Mouse (Mus musculus) heart, embryonic 14.5 days (tissue): ENCODE data around the gene Slc25a15. TPM values are rescaled to one million over a fixed set of nuclear protein-coding genes. Genes with fewer than 3 reads are reported as not detected.
A peak's percentile ranks its signal among the peaks of the same experiment; 100 is the strongest.

ENCODE experiments used
- ATAC-seq: fragments of 200-750 bp; cut with Nextera tagmentation; 2 replicates; pipeline ENCODE4 v1.8.0; 2017; ENCODE audit warnings: low read depth, moderate TSS enrichment; ENCODE audit not compliant: insufficient number of reproducible peaks, insufficient read depth, low FRiP score
- H3K27ac ChIP-seq, 2 experiments: fragments of 200-500 bp in 1 of 2; fragments of 300-500 bp in 1 of 2; sonication (generic) in 1 of 2; replicated peaks in 1 of 2; 2 replicates each; pipeline ENCODE4 v1.5.1; 2012 to 2014; ENCODE audit warnings: low read depth in 2 of 2, low read length in 2 of 2, control low read depth in 1 of 2, mild to moderate bottlenecking in 1 of 2, mixed read lengths in 1 of 2; ENCODE audit not compliant: control insufficient read depth in 1 of 2, insufficient read depth in 1 of 2
- H3K27me3 ChIP-seq: fragments of 300-500 bp; sonication (generic); 2 replicates; pipeline ENCODE4 v1.6.1; 2014; ENCODE audit warnings: mild to moderate bottlenecking, low read length, control low read depth; ENCODE audit not compliant: control insufficient read depth, insufficient read depth
- H3K36me3 ChIP-seq: fragments of 300-500 bp; sonication (generic); 2 replicates; pipeline ENCODE4 v1.6.1; 2014; ENCODE audit warnings: mild to moderate bottlenecking, control low read depth, low read length, mixed read lengths; ENCODE audit not compliant: control insufficient read depth, insufficient read depth
- H3K4me1 ChIP-seq, 2 experiments: fragments of 200-500 bp in 1 of 2; fragments of 300-500 bp in 1 of 2; sonication (generic) in 1 of 2; 2 replicates each; pipeline ENCODE4 v1.6.1; 2012 to 2014; ENCODE audit warnings: low read length in 2 of 2, control low read depth in 1 of 2, mixed read lengths in 1 of 2; ENCODE audit not compliant: control insufficient read depth in 2 of 2, insufficient read depth in 2 of 2
- H3K4me2 ChIP-seq: fragments of 300-500 bp; sonication (generic); 2 replicates; pipeline ENCODE4 v1.6.1; 2014; ENCODE audit warnings: mild to moderate bottlenecking, low read length
- H3K4me3 ChIP-seq, 2 experiments: fragments of 200-500 bp in 1 of 2; fragments of 300-500 bp in 1 of 2; sonication (generic) in 1 of 2; 2 replicates each; pipeline ENCODE4 v1.5.1; 2012 to 2014; ENCODE audit warnings: low read length in 2 of 2, mild to moderate bottlenecking in 2 of 2, control low read depth in 1 of 2, low read depth in 1 of 2, moderate library complexity in 1 of 2; ENCODE audit not compliant: control insufficient read depth in 1 of 2, insufficient read depth in 1 of 2
- H3K9ac ChIP-seq: fragments of 300-500 bp; sonication (generic); 2 replicates; pipeline ENCODE4 v1.6.1; 2014; ENCODE audit warnings: mild to moderate bottlenecking, low read length
- H3K9me3 ChIP-seq: fragments of 300-500 bp; sonication (generic); 2 replicates; pipeline ENCODE4 v1.6.1; 2016; ENCODE audit warnings: low read length, control low read depth; ENCODE audit not compliant: control insufficient read depth
- whole genome bisulfite sequencing: fragments of 180-500 bp; shearing (Covaris S2); extraction: QIAGEN DNeasy Blood & Tissue Kit; methylation state at CpG from one replicate; pipeline ENCODE4 v1.1.7; 2014; 5-methylcytosine and 5-hydroxymethylcytosine counted together
- polyA plus RNA-seq: library from polyadenylated mRNA; unstranded; fragments of >200 nt; fragmentation: Nextera tagmentation; extraction: Ambion mirVana; gene quantifications from 2 replicates; pipeline ENCODE4 v1.2.1, GENCODE M21; 2014

Gene Slc25a15
- polyA plus RNA-seq, 1 experiment from 2014 or later = 10.3 TPM

DNA sequence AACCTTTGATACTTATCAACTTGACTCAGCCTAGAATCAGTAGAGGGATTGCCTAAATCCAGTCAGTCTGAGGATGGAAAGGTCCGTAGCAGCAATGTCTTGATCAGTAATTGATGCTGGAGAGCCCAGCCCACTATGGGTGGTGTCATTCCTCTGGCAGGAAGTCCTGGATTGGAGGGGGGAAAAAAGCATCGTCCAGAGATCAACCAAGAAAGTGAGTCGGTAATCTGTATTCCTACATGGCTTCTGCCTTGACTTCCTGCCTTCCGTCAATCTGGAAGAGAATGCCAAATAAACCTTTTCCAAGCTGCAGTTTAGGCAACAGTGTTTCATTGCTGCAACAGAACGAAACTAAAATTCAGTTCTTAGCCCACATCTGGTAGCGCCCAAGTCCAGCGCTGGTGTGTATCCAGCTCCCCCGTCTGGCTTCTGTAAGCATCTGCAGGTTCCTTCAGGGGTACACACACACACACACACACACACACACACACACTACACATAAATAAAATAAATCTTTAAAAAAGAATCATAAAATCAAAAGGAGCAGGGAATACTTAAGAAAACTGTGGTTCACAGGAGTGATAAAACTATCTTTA lies 986 bp upstream of the Slc25a15 start:
- Histone ChIP-seq H3K9ac (peak overlapping the region; percentile 87), H3K4me2 (peak overlapping the region; percentile 91), H3K9me3 (no peaks in the 10 kb centered on the region), H3K4me3 (peak overlapping the region; percentile 62 to 85; a peak in 3 of 4 replicates), H3K27me3 (no peaks in the 10 kb centered on the region), H3K27ac (peak overlapping the region in 1 of 2 experiments; percentile 85; a peak in 1 of 4 replicates), H3K4me1 (0 out of 4 replicates have a peak, but pooled peaks cover 2 to 10% of the 10 kb centered on the region in 2 experiments), H3K36me3 (no peaks in the 10 kb centered on the region)
- 82% methylated on average over 8 of the region's 8 CpGs for WGBS
- no peak for ATAC-seq

DNA sequence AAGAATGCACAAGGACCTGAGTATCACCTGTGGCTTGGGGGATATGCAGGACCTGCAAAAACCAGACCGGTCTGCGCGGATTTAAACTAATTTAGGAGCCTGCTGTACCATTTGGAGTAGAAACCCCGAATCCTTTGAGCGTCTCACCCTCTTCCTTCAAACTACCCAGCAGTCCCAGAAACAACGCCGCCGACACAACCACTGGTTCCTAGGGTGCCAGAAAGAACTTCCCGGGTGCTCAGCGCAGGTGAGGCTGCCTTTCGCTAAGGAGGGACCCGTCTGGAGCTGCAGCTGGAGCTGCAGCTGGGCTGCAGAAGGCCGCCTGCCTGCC lies 621 bp downstream of the Slc25a15 start:
- ATAC-seq = no peak

DNA sequence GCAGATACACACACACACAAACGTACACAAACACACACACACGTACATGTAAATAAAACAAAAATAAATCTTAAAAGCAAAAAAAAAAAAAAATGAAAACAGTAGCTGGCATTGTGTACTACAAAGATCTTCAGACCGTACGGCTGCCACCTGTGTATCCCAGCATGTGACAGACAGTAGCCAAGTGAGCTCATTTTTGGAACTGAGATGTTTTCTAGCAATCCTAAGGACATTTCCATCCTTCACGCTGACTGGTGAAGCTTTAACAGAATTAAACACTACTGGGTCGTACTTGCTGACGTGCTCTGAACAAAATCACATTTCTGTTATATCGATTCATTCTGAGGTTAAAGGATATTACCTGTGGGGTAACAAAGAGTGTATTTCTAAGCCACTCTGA lies 3.1 kb downstream of the Slc25a15 start:
- no peak overlapping the region for H3K4me2 ChIP-seq
- H3K36me3 ChIP-seq = peaks cover 15% of the 10 kb centered on the region
- no peaks in the 10 kb centered on the region for H3K9me3 ChIP-seq
- H3K4me3 ChIP-seq = no peak overlapping the region
- H3K9ac ChIP-seq = no peak overlapping the region
- no peaks in the 10 kb centered on the region for H3K27me3 ChIP-seq
- no peak for ATAC-seq
- WGBS = 94% methylated on average over 8 of the region's 8 CpGs
- 0 out of 4 replicates have a peak, but pooled peaks cover 2 to 10% of the 10 kb centered on the region in 2 experiments for H3K4me1 ChIP-seq
- no peak overlapping the region for H3K27ac ChIP-seq

More for the DNA sequence above, 621 bp downstream of the Slc25a15 start:
- Histone ChIP-seq H3K27me3 (no peaks in the 10 kb centered on the region), H3K4me1 (0 out of 4 replicates have a peak, but pooled peaks cover 2 to 10% of the 10 kb centered on the region in 2 experiments), H3K4me3 (peak overlapping the region; percentile 62 to 85), H3K9ac (peak overlapping the region; percentile 87), H3K9me3 (no peaks in the 10 kb centered on the region), H3K4me2 (peak overlapping the region; percentile 91), H3K27ac (peak overlapping the region in 1 of 2 experiments; percentile 85; a peak in 2 of 4 replicates), H3K36me3 (peaks cover 5% of the 10 kb centered on the region; the same call in 1 of the 2 replicates)
- under 1% methylated on average over 13 of the region's 13 CpGs for WGBS

DNA sequence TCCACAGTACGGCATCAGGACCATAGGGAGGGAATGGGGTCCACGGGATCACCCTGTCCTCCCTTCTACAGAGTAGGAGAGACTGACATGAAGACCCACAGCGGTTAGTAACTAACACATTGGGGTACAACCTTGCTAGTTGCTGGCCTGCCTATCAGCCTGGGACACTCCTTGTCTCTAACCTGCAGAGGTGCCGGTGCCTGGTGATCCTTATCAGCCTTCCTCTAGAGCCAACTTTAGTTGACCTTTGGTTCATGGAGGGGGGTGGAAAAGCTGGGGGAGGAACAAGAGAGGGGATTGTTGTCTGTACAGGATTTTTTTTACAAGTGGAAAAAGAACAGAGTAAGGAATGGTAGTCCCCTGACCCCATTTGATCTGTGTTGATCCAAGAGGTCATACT lies 3.9 kb downstream of the Slc25a15 start:
- 0 out of 4 replicates have a peak, but pooled peaks cover 2 to 10% of the 10 kb centered on the region in 2 experiments for H3K4me1 ChIP-seq
- 61% methylated on average over 4 of the region's 4 CpGs for WGBS
- H3K4me2 ChIP-seq = no peak overlapping the region
- peaks cover 20% of the 10 kb centered on the region for H3K36me3 ChIP-seq
- no peak overlapping the region for H3K4me3 ChIP-seq
- no peak overlapping the region for H3K27ac ChIP-seq
- no peak for ATAC-seq
- no peaks in the 10 kb centered on the region for H3K27me3 ChIP-seq
- H3K9me3 ChIP-seq = no peaks in the 10 kb centered on the region
- no peak overlapping the region for H3K9ac ChIP-seq

DNA sequence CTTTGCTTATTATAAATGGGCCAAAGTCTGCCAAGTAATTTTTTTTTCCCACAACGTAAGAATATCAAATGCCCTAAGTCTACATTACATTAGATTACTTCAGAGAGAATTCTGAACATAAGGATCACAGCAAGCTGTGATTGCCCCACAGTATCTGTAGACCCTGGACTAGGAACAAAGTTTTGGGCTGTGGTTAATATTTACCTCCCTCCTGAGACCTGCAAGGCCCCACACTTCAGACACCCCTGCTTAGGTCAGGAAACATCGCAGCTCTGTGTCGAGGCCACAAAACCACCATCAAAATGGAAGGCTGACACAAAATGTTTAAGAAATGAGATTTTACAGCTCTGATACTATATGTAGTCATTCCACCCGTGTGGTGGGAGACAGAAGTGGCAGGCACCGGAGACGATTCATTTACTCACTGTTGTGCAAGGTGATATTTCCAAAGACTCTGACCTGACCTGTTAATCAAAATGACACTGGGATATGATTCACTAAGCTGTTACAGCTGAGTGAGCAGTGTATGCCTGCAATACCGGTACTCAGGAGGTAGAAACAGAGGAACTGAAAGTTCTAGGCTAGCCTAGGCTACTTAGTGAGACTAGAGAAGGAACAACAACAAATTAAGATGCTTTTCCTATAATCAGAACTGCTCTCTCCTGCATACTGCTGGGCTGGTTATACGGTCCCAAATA lies 7.5 kb downstream of the Slc25a15 start:
- H3K4me2 ChIP-seq = no peak overlapping the region
- WGBS = 90% methylated on average over 8 of the region's 8 CpGs

DNA sequence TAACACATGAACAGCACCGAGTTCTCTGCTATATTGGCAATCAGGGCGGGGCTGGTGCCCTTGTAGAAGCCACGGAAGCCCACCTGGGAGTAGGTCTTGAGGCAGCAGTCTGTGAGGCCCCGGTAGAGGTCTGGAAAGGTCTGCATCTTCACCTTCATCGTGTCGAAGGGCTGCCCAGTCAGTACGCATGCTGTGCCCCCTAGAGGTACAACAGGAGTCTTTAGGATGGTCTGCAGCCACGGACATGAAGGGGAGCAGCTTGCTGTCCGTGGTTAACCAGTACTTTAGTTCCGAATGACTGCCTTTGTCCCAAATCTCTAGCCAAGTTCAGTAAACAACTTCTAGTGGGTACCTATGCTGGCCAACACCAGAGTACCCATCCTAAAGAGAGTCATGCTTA lies 8.5 kb downstream of the Slc25a15 start:
- Histone ChIP-seq H3K4me1 (no peaks in the 10 kb centered on the region), H3K4me3 (no peak overlapping the region), H3K9ac (no peak overlapping the region), H3K4me2 (no peak overlapping the region), H3K36me3 (peaks cover 48% of the 10 kb centered on the region), H3K27me3 (no peaks in the 10 kb centered on the region), H3K27ac (no peak overlapping the region), H3K9me3 (no peaks in the 10 kb centered on the region)
- no peak for ATAC-seq
- 79% methylated on average over 10 of the region's 10 CpGs for WGBS

More for the DNA sequence above, 7.5 kb downstream of the Slc25a15 start:
- Histone ChIP-seq H3K4me1 (no peaks in the 10 kb centered on the region), H3K27me3 (no peaks in the 10 kb centered on the region), H3K36me3 (peaks cover 44% of the 10 kb centered on the region), H3K9ac (no peak overlapping the region), H3K9me3 (no peaks in the 10 kb centered on the region), H3K27ac (no peak overlapping the region), H3K4me3 (no peak overlapping the region)
- ATAC-seq = no peak

DNA sequence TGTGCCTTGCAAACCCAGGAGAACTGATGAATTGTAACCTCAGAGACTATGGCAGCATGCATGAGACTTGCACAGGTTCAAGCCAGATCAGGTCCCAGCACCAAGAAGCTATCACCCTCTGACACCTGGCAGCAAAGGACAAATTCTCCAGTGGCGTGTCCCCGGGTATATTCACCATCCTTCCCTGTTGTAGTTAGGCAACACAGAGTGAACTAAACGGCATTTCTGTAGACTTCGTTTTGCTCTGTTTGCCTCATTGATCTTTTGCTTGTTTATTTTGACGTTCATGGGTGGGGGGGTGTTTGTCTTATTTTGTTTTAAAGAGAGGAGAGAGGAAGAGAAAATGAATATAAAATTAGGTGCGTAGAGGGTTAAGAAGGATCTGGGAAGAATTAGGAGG lies 13.2 kb downstream of the Slc25a15 start:
- peaks cover 72% of the 10 kb centered on the region for H3K36me3 ChIP-seq
- no peak overlapping the region for H3K4me3 ChIP-seq
- no peak for ATAC-seq
- H3K9me3 ChIP-seq = peaks cover 2% of the 10 kb centered on the region; the same call in 1 of the 2 replicates
- no peaks in the 10 kb centered on the region for H3K4me1 ChIP-seq
- no peak overlapping the region for H3K27ac ChIP-seq
- H3K27me3 ChIP-seq = no peaks in the 10 kb centered on the region
- H3K9ac ChIP-seq = no peak overlapping the region
- no peak overlapping the region for H3K4me2 ChIP-seq
- 90% methylated on average over 6 of the region's 6 CpGs for WGBS
